Mouse (Mus musculus) left cerebral cortex, adult 2 months (tissue): Measurements from ENCODE around the gene Cdkn1b. TPM values are rescaled to one million over a fixed set of nuclear protein-coding genes. Genes with fewer than 3 reads are reported as not detected.

Experiments
- DNase-seq, 2 experiments: peaks; one replicate each; pipeline ENCODE4 v3.0.0; 2021 to 2022; ENCODE audit warnings: low spot score in 2 of 2, mixed read lengths in 1 of 2; ENCODE audit errors: extremely low spot score in 1 of 2
- H3K27ac ChIP-seq: fragments of 200-600 bp; 2 replicates; pipeline ENCODE4 v1.8.1; 2022
- H3K4me3 ChIP-seq: fragments of 200-600 bp; 2 replicates; pipeline ENCODE4 v1.8.1; 2022
- CTCF ChIP-seq: fragments of 200-600 bp; IDR thresholded peaks from 2 replicates; pipeline ENCODE4 v1.8.1; 2022; ENCODE audit warnings: antibody characterized with exemption, mild to moderate bottlenecking, moderate library complexity
- intact Hi-C: fragments of 180-260 bp; cut with DNase I; formaldehyde crosslinking; loops from one replicate; pipeline ENCODE4 v1.15.1; 2025
- long read RNA-seq, 2 experiments: library from polyadenylated mRNA; stranded (forward); transcript quantifications; one replicate each; pipeline ENCODE4 v2.0.0; 2021; ENCODE audit warnings: borderline mapping rate in 2 of 2
- total RNA-seq, 2 experiments: library from RNA; stranded (reverse); gene quantifications; 2 replicates each; pipeline ENCODE4 v1.2.3; 2021

Gene Cdkn1b
- 10 to 100 TPM; 36.8 to 42.3 TPM for total RNA-seq
- long read RNA-seq, experiment 1: 0 reads
- long read RNA-seq, experiment 2, partial matches to known transcripts: 0 of 1 reads
- long read RNA-seq, experiment 2, other reads (novel, unspliced or antisense): 1 of 1 reads

DNA sequence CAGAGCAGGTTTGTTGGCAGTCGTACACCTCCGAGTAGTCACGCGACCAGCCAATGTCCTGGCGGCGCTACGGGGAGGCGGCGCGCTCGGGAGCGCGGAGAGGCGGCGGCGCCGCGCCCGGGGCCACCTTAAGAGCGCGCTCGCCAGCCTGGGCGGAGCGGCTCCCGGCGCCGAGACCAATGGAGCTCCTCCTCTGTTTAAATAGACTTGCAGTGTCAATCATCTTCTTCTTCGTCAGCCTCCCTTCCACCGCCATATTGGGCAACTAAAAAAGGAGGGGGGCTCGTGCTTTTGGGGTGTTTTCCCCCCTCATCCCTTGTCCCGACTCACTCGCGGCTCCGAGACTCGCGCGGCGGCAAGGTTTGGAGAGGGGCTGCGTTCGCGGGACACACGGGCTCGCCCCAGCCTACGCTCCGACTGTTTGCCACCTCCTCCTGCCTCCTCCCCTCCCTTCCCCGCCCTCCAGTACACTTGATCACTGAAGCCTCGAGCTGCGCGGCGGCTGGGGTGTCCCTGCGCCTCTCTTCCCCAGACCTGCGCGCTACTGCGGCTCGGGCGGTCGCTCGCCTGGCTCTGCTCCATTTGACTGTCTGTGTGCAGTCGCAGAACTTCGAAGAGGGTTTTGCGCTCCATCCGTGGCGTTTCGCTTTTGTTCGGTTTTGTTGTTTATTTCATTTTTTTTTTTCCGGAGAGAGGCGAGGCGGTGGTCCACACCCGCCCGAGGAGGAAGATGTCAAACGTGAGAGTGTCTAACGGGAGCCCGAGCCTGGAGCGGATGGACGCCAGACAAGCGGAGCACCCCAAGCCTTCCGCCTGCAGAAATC lies at the start of gene Cdkn1b:
TSS of gene Cdkn1b (plus strand) at position 212 of the 824 bp plus-strand sequence.
- TF ChIP-seq CTCF: peak; percentile 7
- Histone ChIP-seq H3K4me3 (peak within 1 kb of the TSS; percentile 96), H3K27ac (peak within 1 kb of the TSS; percentile 100)
- intact Hi-C loops: loop anchor here (1.0 to 10.0 kb wide), 4 partner anchors 22 to 276 kb away; partner anchors contain the start of genes Dusp16 and Gpr19
- peak; percentile 86 to 88 for DNase-seq

DNA sequence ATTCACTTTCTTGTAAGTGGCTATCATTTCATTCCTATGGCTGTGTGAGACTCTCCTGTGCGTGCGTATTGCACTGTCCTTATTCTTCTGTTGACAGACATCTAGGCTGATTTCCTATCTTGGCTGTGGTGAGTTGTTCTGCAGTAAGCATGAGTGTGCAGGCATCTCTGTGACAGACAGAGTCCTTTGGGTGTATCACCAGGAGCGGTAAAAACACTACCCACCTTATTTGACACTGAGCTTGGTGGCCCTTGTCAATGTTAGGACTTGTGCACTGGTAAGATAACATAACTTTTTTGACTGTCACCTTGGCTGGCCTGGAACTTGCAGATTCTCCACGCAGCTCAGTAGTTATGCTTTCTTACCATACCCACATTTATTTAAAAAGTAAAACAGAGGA lies 49.3 kb upstream of the Cdkn1b start:
- intact Hi-C loops: no loop called here

DNA sequence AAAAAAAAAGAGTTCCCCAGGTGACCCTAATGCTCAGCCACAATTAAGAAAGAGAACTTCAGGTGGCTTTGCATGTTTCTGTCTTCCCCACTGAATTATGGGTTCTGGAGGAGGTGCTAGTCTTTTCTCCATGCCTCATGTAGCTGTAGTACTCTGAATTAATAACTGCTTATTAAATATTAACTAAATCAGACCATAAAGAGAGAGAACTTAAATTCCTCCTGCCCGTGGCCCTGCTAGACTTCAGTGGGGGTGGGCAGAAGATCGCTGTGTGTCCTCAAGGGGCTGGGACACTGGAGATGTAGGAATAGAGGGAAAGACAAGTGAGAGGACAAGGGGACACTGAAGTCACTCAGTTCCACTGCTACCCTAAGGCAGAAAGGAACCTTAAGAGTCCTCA lies 48.0 kb upstream of the Cdkn1b start:
- DNase-seq: no peak
- no peak for TF ChIP-seq CTCF
- Histone ChIP-seq H3K4me3 (no peak overlapping the region), H3K27ac (no peak overlapping the region)
- intact Hi-C loops: loop anchor here (2.0 kb wide), 1 partner anchor 75 kb away; no protein-coding TSS in a partner anchor

More for the DNA sequence above, 49.3 kb upstream of the Cdkn1b start:
- Histone ChIP-seq H3K27ac (no peak overlapping the region), H3K4me3 (no peak overlapping the region)
- no peak for TF ChIP-seq CTCF
- DNase-seq: no peak

DNA sequence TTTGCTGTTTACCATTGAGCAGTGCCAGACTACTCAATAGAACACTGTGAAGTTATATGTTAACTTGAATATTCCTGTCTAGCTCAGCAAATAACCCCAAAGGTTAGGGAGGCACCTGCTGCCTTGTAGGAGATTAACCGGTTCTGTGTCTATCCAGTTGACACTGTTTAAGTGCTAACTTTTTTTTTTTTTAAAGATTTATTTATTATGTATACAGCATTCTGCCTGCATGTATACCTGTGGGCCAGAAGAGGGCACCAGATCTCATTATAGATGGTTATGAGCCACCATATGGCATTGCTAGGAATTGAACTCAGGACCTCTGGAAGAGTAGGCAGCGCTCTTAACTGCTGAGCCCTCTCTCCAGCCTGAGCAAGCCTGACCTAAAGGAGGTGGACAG lies 47.2 kb upstream of the Cdkn1b start:
- intact Hi-C loops: loop anchor here (2.0 kb wide), 1 partner anchor 74 kb away; no protein-coding TSS in a partner anchor

DNA sequence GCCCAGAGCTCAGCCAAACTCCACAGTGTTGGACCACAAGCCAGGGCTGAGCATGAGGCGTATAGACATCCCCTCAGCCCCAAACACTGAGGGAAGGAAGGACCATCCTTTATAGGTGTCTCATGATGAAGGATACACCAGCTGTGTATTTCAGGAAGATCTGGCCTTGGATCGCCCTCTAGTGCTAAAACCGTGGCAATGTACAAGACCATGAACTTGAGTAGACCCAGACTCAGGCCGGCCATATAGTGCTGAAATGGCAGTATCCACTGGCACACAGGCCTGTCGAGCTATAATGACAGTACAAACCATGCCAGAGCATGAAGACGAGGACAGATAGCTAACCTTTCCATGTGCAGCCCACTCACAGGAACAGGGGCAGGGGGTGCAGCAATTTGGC lies 43.4 kb upstream of the Cdkn1b start:
- intact Hi-C loops: no loop called here
- DNase-seq: no peak
- Histone ChIP-seq H3K27ac (no peak overlapping the region), H3K4me3 (no peak overlapping the region)
- peak; percentile 37 for TF ChIP-seq CTCF

More for the DNA sequence above, 47.2 kb upstream of the Cdkn1b start:
- no peak for DNase-seq
- no peak overlapping the region for H3K27ac ChIP-seq
- no peak overlapping the region for H3K4me3 ChIP-seq
- peak; percentile 54 for TF ChIP-seq CTCF

DNA sequence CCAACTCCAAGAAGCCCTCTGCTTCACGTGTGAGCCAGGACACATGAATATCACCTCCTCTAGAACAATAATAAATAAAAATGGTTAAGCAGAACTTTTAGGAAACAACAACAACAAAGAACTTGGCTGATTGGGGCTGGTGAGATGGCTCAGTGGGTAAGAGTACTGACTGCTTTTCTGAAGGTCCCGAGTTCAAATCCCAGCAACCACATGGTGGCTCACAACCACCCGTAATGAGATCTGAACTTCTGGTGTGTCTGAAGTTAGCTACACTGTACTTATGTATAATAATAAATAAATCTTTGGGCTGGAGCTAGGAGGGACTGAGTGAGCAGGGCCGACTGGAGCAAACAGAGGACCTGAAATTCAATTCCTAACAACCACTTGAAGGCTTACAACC lies 42.9 kb upstream of the Cdkn1b start:
- intact Hi-C loops: no loop called here
- Histone ChIP-seq H3K4me3 (no peak overlapping the region), H3K27ac (no peak overlapping the region)
- no peak for DNase-seq
- no peak for TF ChIP-seq CTCF

DNA sequence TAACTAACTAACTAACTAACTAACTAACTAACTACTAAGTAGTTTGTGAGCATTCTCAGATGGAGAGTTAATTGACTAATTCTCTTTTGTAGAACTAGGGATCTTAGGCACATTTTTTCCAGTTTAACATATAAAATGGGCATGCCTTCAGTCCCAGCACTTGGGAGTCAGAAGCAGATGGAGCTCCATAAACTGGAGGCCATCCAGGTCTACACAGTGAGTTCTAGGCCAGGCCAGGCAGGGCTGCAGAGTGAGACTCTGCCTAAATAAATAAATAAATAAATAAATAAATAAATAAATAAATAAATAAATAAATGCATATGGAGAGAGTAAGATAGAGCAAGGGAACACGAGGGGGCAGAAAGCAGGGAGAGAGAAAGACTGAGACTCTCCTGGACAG lies 42.3 kb upstream of the Cdkn1b start:
- Histone ChIP-seq H3K4me3 (no peak overlapping the region), H3K27ac (no peak overlapping the region)
- intact Hi-C loops: no loop called here
- TF ChIP-seq CTCF: no peak
- DNase-seq: no peak

DNA sequence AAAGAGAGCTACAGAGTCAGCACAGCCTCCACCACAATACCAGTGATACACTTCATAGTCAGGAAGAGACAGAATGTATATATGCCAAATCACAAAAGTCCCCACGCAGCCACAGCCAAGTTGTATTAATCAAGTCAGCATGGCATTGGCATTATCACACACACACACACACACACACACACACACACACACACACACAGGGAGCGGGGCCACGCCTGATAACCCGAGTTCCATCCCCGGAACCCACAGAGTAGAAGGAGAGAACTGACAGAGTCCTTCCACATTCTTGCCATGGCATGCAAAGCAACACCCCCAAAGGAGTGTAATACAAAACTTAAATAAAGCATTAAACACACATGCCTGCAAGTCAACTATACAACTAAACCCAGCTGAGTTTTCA lies 40.6 kb upstream of the Cdkn1b start:
- intact Hi-C loops: no loop called here
- H3K4me3 ChIP-seq: no peak overlapping the region
- no peak overlapping the region for H3K27ac ChIP-seq
- TF ChIP-seq CTCF: no peak
- DNase-seq: no peak

DNA sequence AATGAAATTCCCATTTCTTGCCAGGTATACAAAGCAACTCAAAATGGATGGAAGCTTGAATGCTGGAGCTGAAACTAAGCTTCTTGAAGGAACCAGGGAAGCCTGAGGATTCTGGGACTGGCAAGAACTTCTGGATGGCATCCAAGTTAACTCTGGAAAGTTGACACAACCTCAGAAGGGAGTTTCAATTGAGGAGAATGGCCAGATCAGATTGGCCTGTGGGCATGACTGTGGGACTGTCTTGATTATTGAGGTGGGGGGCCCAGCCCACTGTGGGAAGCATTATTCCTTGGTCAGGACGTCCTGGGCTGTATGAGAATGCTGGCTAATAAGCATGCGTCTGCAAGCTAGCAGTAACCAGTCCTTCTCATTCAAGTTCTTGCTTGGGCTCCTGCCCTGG lies 40.2 kb upstream of the Cdkn1b start:
- DNase-seq: no peak
- Histone ChIP-seq H3K4me3 (no peak overlapping the region), H3K27ac (no peak overlapping the region)
- intact Hi-C loops: loop anchor here (2.0 kb wide), 1 partner anchor 17 kb away; no protein-coding TSS in a partner anchor
- TF ChIP-seq CTCF: no peak

DNA sequence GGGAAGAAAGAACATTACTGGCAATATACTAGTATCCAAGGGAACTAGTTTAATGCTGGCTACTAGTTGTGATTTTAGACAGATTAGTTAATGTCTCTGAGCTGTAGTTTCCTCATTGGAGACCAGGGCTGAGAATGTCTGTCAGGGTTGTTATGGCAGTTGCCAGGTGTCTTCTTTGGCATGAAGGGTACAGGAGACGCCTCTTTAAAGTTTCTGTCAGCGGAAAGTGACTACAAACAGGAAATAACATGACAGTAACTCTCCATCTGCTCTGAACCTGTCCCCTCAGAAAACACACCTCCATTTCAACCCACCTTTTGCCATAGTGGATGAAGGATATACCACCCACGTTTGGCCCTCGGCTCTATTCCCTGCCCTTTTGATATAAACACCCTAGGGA lies 36.5 kb upstream of the Cdkn1b start:
- no peak for DNase-seq
- intact Hi-C loops: no loop called here
- Histone ChIP-seq H3K4me3 (no peak overlapping the region), H3K27ac (no peak overlapping the region)
- TF ChIP-seq CTCF: no peak

DNA sequence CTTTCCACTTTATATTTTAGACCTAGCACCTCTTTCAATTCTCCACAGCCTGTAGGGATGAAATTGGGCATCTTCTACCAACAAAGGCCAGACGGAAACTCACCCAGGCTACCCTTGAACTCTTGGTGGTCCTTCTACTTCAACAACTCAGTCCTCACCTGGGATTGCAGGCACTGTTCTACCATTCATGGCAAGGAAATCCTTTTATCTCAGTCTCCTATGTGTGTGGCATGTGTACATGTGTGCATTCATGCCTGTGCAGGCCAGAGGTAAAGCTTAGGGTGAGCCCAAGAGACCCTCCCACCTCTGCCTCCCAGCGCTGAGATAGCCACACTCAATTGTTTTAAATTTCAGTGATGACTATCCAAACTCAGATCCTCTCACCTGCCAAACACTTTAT lies 34.7 kb upstream of the Cdkn1b start:
- peak overlapping the region; percentile 83 for H3K4me3 ChIP-seq
- TF ChIP-seq CTCF: no peak
- no peak for DNase-seq
- H3K27ac ChIP-seq: no peak overlapping the region
- intact Hi-C loops: no loop called here

DNA sequence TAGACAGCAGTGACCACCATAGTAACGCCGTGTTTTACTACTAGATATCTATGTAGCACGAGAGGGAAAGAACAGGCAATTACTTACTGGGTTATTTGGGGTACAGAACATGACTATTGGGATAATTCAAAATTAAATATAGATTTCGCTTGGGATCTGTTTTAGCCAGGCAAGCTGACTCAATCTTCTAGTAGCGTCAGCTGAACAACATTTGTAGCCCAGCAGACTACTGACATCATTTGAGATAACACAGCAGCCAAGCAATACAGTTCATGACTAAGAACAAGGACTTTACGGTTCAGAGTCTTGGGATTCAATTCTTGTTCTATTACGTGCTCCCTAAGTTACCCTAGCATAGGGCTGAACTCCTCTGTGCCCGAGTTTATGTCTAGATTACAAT lies 33.7 kb upstream of the Cdkn1b start:
- H3K4me3 ChIP-seq: peak overlapping the region; percentile 83
- TF ChIP-seq CTCF: no peak
- intact Hi-C loops: loop anchor here (2.0 kb wide), 1 partner anchor 34 kb away; the partner anchor contains the start of gene Cdkn1b
- no peak for DNase-seq
- peak overlapping the region; percentile 96 for H3K27ac ChIP-seq
